Mouse (Mus musculus) heart, adult 10 weeks (tissue): ENCODE measurements around the gene 4921509C19Rik. TPM values are rescaled to one million over a fixed set of nuclear protein-coding genes. Genes with fewer than 3 reads are reported as not detected.

Source experiments
- polyA plus RNA-seq: library from polyadenylated mRNA; stranded (reverse); fragments of 350-450 nt; fragmentation: Illumina TruSeq; extraction: RNeasy Lipid Tissue Mini Kit (QIAGEN cat#74804); gene quantifications from one replicate; pipeline ENCODE4 v1.2.3, GENCODE M21; 2014; ENCODE audit warnings: low read depth, low replicate concordance

The 4921509C19Rik gene
- polyA plus RNA-seq = not detected

DNA sequence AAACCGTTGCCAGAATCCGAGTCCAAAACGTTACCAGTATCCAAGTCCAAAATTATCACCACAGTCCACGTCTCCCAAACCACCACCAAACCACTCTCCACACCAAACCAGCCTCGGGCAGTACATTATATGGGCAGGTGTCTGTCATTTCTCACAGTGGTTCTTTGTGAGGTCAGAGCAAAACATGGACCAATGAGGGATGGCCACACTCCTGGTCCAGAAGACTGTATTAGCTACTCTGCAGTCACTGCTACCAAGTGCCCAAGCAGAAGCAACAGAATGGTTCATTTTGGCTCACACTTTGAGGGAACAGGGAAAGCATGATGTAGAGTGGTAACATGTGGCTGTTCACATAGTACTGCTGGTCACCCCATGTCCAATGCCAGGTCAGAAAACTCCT lies at the start of gene 4921509C19Rik:
Gene 4921509C19Rik (minus strand): TSS at position 101 of the 400 bp plus-strand sequence.

DNA sequence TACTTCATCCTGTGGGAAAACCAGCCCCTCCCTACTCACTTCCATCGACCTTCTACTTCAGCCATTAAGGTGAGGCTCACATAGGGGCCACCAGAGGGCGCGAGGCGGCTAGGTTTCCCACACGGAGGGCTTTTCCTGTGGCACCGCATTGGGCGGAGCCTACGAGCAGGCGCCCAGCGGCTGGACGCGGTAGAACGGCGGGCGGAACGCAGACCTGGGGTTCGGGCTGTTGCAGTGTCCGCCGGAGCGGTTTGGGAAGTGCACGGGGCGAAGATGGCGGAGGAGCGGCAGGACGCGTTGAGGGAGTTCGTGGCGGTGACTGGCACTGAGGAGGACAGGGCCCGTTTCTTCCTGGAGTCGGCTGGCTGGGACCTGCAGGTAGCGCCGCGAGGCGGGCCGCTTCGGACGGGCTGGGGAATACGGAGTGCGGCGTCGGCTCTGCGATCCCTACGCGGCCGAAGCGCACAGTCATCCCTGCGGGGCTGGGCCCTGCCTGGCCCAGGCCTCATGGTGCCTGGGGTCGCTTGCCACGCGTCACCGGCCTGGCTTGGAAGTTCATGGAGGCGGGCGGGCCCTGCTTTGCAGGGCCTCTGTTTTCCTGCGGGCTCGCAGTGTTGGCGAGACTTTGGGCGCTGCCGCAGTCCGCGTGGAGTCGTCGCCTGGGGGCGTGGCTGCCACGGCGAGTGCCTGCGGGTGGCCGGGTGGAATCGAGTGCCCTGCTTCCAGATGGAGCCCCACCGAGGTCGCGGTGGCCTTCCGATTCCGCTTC lies 18.3 kb upstream of the 4921509C19Rik start, which contains the start of gene Nsfl1c:
Gene Nsfl1c (plus strand): TSS at position 148 of the 769 bp plus-strand sequence.

Other genes starting within 250 kb of the 4921509C19Rik start
- 111 TPM for gene Nsfl1c, start 18.0 kb upstream of the 4921509C19Rik start, polyA plus RNA-seq
- 166 TPM for gene Fkbp1a, start 66.3 kb upstream of the 4921509C19Rik start, polyA plus RNA-seq
- 3.3 TPM for gene Sdcbp2, start 96.5 kb upstream of the 4921509C19Rik start, polyA plus RNA-seq
- gene Snph, start 156.4 kb upstream of the 4921509C19Rik start, polyA plus RNA-seq = not detected
- not detected for gene Rad21l, start 192.4 kb upstream of the 4921509C19Rik start, polyA plus RNA-seq
- gene Tmem74b, start 225.9 kb upstream of the 4921509C19Rik start, polyA plus RNA-seq = 4.1 TPM